Mouse (Mus musculus): ENCODE data around the gene 4931422A03Rik. TPM values are rescaled to one million over a fixed set of nuclear protein-coding genes. Genes with fewer than 3 reads are reported as not detected.
A peak's percentile ranks its signal among the peaks of the same experiment; 100 is the strongest.
"Not testable (repeated sequence)": the region's sequence is repeated elsewhere in the genome, so short reads cannot be mapped to it uniquely, and the experiment has no call there.

The 4931422A03Rik gene
- total RNA-seq, 4 experiments from 2014 or later = not detected

DNA sequence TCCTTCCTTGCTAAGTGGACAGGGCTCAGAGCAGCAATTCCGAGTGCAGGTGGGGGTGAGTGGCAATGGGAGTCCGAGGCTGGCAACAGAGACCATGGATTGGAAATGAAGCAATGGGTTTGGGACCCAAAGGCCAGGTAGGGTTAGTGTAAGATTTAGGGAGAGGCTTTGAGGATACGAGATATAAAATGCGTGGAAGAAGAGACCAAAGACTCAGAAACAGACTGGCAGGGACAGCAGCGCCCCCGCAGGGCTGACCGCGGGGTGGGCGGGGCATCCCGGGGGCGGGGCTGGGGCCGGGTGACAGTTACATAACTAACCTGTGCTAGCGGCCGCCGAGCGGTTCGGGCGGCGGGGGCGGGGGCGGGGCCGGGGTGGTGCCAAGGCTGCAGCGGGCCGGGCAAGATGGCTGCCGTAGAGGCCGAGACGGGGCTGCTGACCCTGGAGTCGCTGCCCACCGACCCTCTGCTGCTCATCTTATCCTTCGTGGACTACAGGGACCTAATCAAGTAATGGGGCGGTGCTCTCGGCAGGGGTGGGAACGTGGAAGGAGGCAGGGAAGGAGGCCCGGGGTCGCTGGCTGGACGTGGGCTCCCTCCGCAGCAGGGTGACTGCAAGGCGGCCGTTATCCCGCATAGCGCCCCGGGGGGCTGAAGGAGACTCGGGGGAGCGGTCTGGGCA is 563 bp downstream of the 4931422A03Rik start, which contains the start of gene Fbxo3:
Gene Fbxo3 (plus strand): TSS at position 264 of the 681 bp plus-strand sequence.
- peak; percentile 82 for DNase-seq (ENCODE audit: low spot score)

DNA sequence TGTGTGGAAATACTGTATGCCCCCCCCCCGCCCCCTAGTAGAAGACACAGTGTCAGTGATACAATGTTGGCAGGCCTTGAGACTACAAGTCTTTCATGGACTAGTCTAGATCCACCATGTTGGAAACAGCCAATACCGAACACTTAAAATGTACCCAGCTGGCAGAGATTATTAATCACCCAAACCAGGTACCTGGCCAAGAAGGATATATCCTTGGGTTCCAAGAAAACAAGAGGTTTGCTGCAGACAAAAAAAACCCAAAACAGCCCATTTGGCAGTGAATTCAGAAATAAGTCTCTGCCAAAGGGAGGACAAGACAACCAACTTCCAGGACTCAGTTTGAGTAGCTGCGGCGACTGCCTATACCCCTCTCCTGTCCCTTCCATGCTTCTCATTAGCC is 3.5 kb downstream of the 4931422A03Rik start:
- DNase-seq (ENCODE audit: low spot score) = no peak

GRCm38 (mm10) chr2:104023096-104023495 is 5.1 kb downstream of the 4931422A03Rik start:
- DNase-seq (ENCODE audit: low spot score) = no peak

GRCm38 (mm10) chr2:104008853-104009252 is 19.3 kb downstream of the 4931422A03Rik start:
- DNase-seq (ENCODE audit: low spot score) = not testable (repeated sequence)

GRCm38 (mm10) chr2:104007793-104008519 is 20.2 kb downstream of the 4931422A03Rik start:
- DNase-seq (ENCODE audit: low spot score) = no peak

GRCm38 (mm10) chr2:104002711-104003413 is 25.3 kb downstream of the 4931422A03Rik start:
- no peak for DNase-seq (ENCODE audit: low spot score)

- DNase-seq (ENCODE audit: low spot score) = no peak
Observed at GRCm38 (mm10) chr2:104001861-104002260, 26.3 kb downstream of the 4931422A03Rik start.

DNA sequence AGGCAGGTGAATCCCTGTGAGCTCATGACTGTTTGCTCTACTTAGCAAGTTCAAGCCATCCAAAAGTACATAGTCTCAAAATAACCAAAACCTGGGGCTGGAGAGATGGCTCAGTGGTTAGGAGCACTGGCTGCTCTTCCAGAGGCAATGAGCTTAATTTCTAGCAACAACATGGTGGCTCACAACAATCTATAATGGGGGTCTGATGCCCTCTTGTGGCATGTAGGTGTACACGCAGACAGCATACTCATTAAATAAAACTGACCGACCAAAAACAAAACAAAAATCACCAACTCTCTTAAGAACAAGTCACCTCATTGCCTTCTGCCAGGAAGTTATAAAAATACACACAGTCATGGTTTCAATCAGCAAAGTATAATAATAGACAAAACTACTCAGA is 27.1 kb downstream of the 4931422A03Rik start:
- peak; percentile 12 for DNase-seq (ENCODE audit: low spot score)

- DNase-seq (ENCODE audit: low spot score) = no peak
Observed at GRCm38 (mm10) chr2:103992618-103993332, 35.4 kb downstream of the 4931422A03Rik start.

DNA sequence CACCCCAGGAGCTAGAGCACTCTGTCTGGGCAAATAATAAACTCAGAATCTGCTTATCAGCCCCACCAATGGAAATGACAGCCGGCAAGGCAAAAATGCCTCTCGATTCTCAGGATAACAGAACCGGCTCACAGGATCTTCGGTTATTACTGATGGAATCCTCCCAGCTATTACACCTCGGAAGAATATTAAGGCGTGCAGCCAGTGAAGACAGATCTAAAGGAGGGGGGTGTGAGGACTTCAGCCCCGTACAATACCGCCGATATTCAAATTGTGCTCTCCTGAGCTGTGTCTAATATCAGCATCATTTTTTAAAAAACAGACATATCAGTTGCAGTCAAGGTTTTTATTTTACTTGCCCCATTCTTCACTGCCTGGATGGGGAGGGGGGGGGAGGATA is 36.0 kb downstream of the 4931422A03Rik start:
- no peak for DNase-seq (ENCODE audit: low spot score)

GRCm38 (mm10) chr2:103991303-103991702 is 36.9 kb downstream of the 4931422A03Rik start:
- no peak for DNase-seq (ENCODE audit: low spot score)

DNA sequence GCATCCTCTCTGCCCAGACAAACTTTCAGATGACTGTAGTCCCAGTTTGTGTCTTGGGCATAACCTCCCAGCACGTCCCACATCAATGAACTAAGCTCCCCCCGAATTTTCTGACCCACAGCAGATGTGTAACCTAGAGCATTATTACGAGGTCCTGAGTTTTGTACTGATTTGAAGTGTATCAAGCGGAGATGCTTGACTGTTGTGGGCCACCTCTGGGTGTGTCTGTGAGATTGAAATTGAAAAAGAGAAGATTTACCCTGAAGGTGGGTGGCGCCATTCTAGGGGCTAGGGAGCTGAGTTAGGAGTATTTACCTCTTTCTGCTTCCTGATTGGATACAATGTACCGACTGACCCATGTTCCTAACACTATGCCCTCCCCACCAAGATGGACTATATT is 38.4 kb downstream of the 4931422A03Rik start:
- DNase-seq (ENCODE audit: low spot score) = no peak

GRCm38 (mm10) chr2:103987595-103987994 is 40.6 kb downstream of the 4931422A03Rik start:
- not testable (repeated sequence) for DNase-seq (ENCODE audit: low spot score)

GRCm38 (mm10) chr2:103983146-103983545 is 45.0 kb downstream of the 4931422A03Rik start:
- no peak for DNase-seq (ENCODE audit: low spot score)

GRCm38 (mm10) chr2:103982250-103982649 is 45.9 kb downstream of the 4931422A03Rik start:
- DNase-seq (ENCODE audit: low spot score) = peak; percentile 82

DNA sequence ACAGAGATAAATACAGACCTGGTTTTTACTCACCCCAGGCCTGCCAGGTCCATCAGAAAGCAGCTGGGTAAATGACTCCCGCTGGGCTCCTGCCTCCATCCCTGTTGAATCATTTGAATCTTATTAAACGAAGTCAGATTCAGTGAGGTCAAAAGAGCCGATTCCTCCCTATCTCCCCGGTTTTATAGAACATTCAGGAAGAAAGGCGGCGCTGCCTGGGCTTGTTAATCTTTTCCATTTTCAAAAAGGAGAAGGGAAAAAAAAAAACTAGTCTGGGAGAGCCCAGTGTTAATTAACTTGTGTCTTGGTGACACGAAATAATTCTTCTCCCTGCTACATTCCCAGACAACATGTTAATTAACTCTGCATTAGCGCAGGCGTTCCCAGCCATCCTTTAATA is 50.4 kb downstream of the 4931422A03Rik start:
- no peak for DNase-seq (ENCODE audit: low spot score)

- DNase-seq (ENCODE audit: low spot score) = no peak
Observed at GRCm38 (mm10) chr2:103977216-103977615, 50.9 kb downstream of the 4931422A03Rik start.

DNA sequence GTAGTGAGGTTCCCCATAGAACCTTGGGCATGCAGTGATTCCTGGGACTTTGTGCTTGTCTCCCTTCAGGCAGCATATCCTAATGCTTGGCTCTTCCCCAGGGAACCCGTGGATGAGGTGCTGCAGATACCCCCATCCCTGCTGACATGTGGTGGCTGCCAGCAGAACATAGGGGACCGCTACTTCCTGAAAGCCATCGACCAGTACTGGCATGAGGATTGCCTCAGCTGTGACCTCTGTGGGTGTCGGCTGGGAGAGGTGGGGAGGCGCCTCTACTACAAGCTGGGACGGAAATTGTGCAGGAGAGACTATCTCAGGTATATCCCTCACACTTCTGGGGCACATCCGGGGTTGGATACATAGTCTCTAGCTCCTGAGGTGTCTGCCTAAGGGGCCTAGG is 52.3 kb downstream of the 4931422A03Rik start:
- no peak for DNase-seq (ENCODE audit: low spot score)

DNA sequence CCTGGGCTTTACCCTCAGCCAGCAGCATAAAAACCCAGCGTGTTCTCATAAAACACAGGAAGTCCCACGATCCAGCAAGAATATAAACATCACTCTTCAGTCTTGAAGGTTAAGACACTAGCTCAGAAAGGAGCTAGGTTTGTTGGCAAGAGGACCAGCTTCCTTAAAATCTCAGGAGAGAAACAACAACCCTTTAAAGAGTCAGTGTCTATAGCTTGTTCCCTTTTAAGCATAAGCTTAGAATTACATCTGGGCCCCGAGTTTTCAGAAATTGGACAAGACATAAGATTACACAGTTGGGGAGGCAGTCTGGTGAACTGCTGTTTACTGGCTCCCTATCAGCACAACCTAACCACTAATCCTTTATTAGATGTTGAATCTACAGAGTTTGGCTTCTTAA is 56.3 kb downstream of the 4931422A03Rik start:
- no peak for DNase-seq (ENCODE audit: low spot score)

- peak; percentile 21 for DNase-seq (ENCODE audit: low spot score)
Observed at GRCm38 (mm10) chr2:103970791-103971649, 57.1 kb downstream of the 4931422A03Rik start.
